Mouse (Mus musculus): ENCODE results near the gene Nebl. TPM values are rescaled to one million over a fixed set of nuclear protein-coding genes. Genes with fewer than 3 reads are reported as not detected.

The Nebl gene
- polyA plus RNA-seq, 1 experiment = 0.08 TPM

- Histone ChIP-seq H3K79me2 (ENCODE audit: control insufficient read depth, insufficient read depth) (no peaks in the 10 kb centered on the region), H3ac (ENCODE audit: control insufficient read depth, insufficient read length) (no peak overlapping the region), H3K4me3 (no peak overlapping the region), H3K36me3 (ENCODE audit: control insufficient read depth, insufficient read depth) (no peaks in the 10 kb centered on the region), H3K4me2 (ENCODE audit: low read depth) (no peak overlapping the region), H3K27me3 (ENCODE audit: control insufficient read depth, insufficient read depth, insufficient read length) (no peaks in the 10 kb centered on the region)
- TF ChIP-seq POLR2AphosphoS2 (IDR thresholded peaks at IDR 0.05; ENCODE audit: insufficient read length, low read depth) (no peak), REST (IDR thresholded peaks at IDR 0.05; ENCODE audit: insufficient read depth, insufficient read length) (no peak), MAX (IDR thresholded peaks at IDR 0.05; ENCODE audit: low read depth) (no peak), USF1 (IDR thresholded peaks at IDR 0.05; ENCODE audit: low read depth) (no peak), MYOG (IDR thresholded peaks at IDR 0.05; ENCODE audit: control insufficient read depth in 1 of 3, insufficient read depth in 1 of 3, insufficient read length in 2 of 3, low read depth in 2 of 3) (no peak), MYOD1 (IDR thresholded peaks at IDR 0.05; ENCODE audit: control insufficient read depth in 1 of 3, insufficient read length in 2 of 3, low read depth in 2 of 3) (no peak), SRF (IDR thresholded peaks at IDR 0.05; ENCODE audit: control insufficient read depth, insufficient read length, low read depth) (no peak), TCF12 (IDR thresholded peaks at IDR 0.05; ENCODE audit: insufficient read depth, poor library complexity, severe bottlenecking) (no peak), POLR2A (IDR thresholded peaks at IDR 0.05; ENCODE audit: insufficient read length, low read depth) (no peak), TCF3 (IDR thresholded peaks at IDR 0.05; ENCODE audit: insufficient read length, low read depth) (no peak), E2F4 (IDR thresholded peaks at IDR 0.05; ENCODE audit: insufficient read depth) (no peak), CEBPB (IDR thresholded peaks at IDR 0.05; ENCODE audit: insufficient read depth, poor library complexity, severe bottlenecking) (no peak)
Observed at GRCm38 (mm10) chr2:17714661-17715060, 16.6 kb downstream of the Nebl start.

GRCm38 (mm10) chr2:17714124-17714523 is 17.1 kb downstream of the Nebl start:
- H3K79me2 ChIP-seq (ENCODE audit: control insufficient read depth, insufficient read depth) = no peaks in the 10 kb centered on the region
- H3K4me2 ChIP-seq (ENCODE audit: low read depth) = no peak overlapping the region
- no peak overlapping the region for H3ac ChIP-seq (ENCODE audit: control insufficient read depth, insufficient read length)
- H3K27me3 ChIP-seq (ENCODE audit: control insufficient read depth, insufficient read depth, insufficient read length) = no peaks in the 10 kb centered on the region
- no peak overlapping the region for H3K4me3 ChIP-seq
- H3K36me3 ChIP-seq (ENCODE audit: control insufficient read depth, insufficient read depth) = no peaks in the 10 kb centered on the region
- TF ChIP-seq TCF3 (IDR thresholded peaks at IDR 0.05; ENCODE audit: insufficient read length, low read depth) (no peak), POLR2AphosphoS2 (IDR thresholded peaks at IDR 0.05; ENCODE audit: insufficient read length, low read depth) (no peak), MYOG (IDR thresholded peaks at IDR 0.05; ENCODE audit: control insufficient read depth in 1 of 3, insufficient read depth in 1 of 3, insufficient read length in 2 of 3, low read depth in 2 of 3) (no peak), E2F4 (IDR thresholded peaks at IDR 0.05; ENCODE audit: insufficient read depth) (no peak), USF1 (IDR thresholded peaks at IDR 0.05; ENCODE audit: low read depth) (no peak), CEBPB (IDR thresholded peaks at IDR 0.05; ENCODE audit: insufficient read depth, poor library complexity, severe bottlenecking) (no peak), MYOD1 (IDR thresholded peaks at IDR 0.05; ENCODE audit: control insufficient read depth in 1 of 3, insufficient read length in 2 of 3, low read depth in 2 of 3) (no peak), POLR2A (IDR thresholded peaks at IDR 0.05; ENCODE audit: insufficient read length, low read depth) (no peak), REST (IDR thresholded peaks at IDR 0.05; ENCODE audit: insufficient read depth, insufficient read length) (no peak), TCF12 (IDR thresholded peaks at IDR 0.05; ENCODE audit: insufficient read depth, poor library complexity, severe bottlenecking) (no peak), MAX (IDR thresholded peaks at IDR 0.05; ENCODE audit: low read depth) (no peak), SRF (IDR thresholded peaks at IDR 0.05; ENCODE audit: control insufficient read depth, insufficient read length, low read depth) (no peak)

- H3ac ChIP-seq (ENCODE audit: control insufficient read depth, insufficient read length) = no peak overlapping the region
- H3K4me3 ChIP-seq = no peak overlapping the region
- TF ChIP-seq MYOD1 (IDR thresholded peaks at IDR 0.05; ENCODE audit: control insufficient read depth in 1 of 3, insufficient read length in 2 of 3, low read depth in 2 of 3) (no peak), SRF (IDR thresholded peaks at IDR 0.05; ENCODE audit: control insufficient read depth, insufficient read length, low read depth) (no peak), POLR2AphosphoS2 (IDR thresholded peaks at IDR 0.05; ENCODE audit: insufficient read length, low read depth) (no peak), TCF3 (IDR thresholded peaks at IDR 0.05; ENCODE audit: insufficient read length, low read depth) (no peak), MYOG (IDR thresholded peaks at IDR 0.05; ENCODE audit: control insufficient read depth in 1 of 3, insufficient read depth in 1 of 3, insufficient read length in 2 of 3, low read depth in 2 of 3) (no peak), CEBPB (IDR thresholded peaks at IDR 0.05; ENCODE audit: insufficient read depth, poor library complexity, severe bottlenecking) (no peak), POLR2A (IDR thresholded peaks at IDR 0.05; ENCODE audit: insufficient read length, low read depth) (no peak), USF1 (IDR thresholded peaks at IDR 0.05; ENCODE audit: low read depth) (no peak)
Observed at GRCm38 (mm10) chr2:17711216-17711615, 20.0 kb downstream of the Nebl start.

GRCm38 (mm10) chr2:17710083-17710482 is 21.2 kb downstream of the Nebl start:
- no peak for TF ChIP-seq MAX (IDR thresholded peaks at IDR 0.05; ENCODE audit: low read depth)
- TF ChIP-seq MYOD1 (IDR thresholded peaks at IDR 0.05; ENCODE audit: control insufficient read depth in 1 of 3, insufficient read length in 2 of 3, low read depth in 2 of 3) = no peak
- TF ChIP-seq CEBPB (IDR thresholded peaks at IDR 0.05; ENCODE audit: insufficient read depth, poor library complexity, severe bottlenecking) = no peak
- no peak for TF ChIP-seq REST (IDR thresholded peaks at IDR 0.05; ENCODE audit: insufficient read depth, insufficient read length)
- TF ChIP-seq MYOG (IDR thresholded peaks at IDR 0.05; ENCODE audit: control insufficient read depth in 1 of 3, insufficient read depth in 1 of 3, insufficient read length in 2 of 3, low read depth in 2 of 3) = no peak
- TF ChIP-seq TCF3 (IDR thresholded peaks at IDR 0.05; ENCODE audit: insufficient read length, low read depth) = no peak
- H3K36me3 ChIP-seq (ENCODE audit: control insufficient read depth, insufficient read depth) = no peaks in the 10 kb centered on the region
- no peaks in the 10 kb centered on the region for H3K27me3 ChIP-seq (ENCODE audit: control insufficient read depth, insufficient read depth, insufficient read length)
- H3K79me2 ChIP-seq (ENCODE audit: control insufficient read depth, insufficient read depth) = no peaks in the 10 kb centered on the region
- no peak overlapping the region for H3ac ChIP-seq (ENCODE audit: control insufficient read depth, insufficient read length)
- no peak overlapping the region for H3K4me2 ChIP-seq (ENCODE audit: low read depth)
- no peak overlapping the region for H3K4me3 ChIP-seq

More at GRCm38 (mm10) chr2:17711216-17711615, 20.0 kb downstream of the Nebl start:
- no peak overlapping the region for H3K4me2 ChIP-seq (ENCODE audit: low read depth)
- H3K79me2 ChIP-seq (ENCODE audit: control insufficient read depth, insufficient read depth) = no peaks in the 10 kb centered on the region
- no peaks in the 10 kb centered on the region for H3K27me3 ChIP-seq (ENCODE audit: control insufficient read depth, insufficient read depth, insufficient read length)
- H3K36me3 ChIP-seq (ENCODE audit: control insufficient read depth, insufficient read depth) = no peaks in the 10 kb centered on the region

- no peaks in the 10 kb centered on the region for H3K27me3 ChIP-seq (ENCODE audit: control insufficient read depth, insufficient read depth, insufficient read length)
- H3K79me2 ChIP-seq (ENCODE audit: control insufficient read depth, insufficient read depth) = no peaks in the 10 kb centered on the region
- no peak overlapping the region for H3K4me3 ChIP-seq
- no peak overlapping the region for H3ac ChIP-seq (ENCODE audit: control insufficient read depth, insufficient read length)
- H3K36me3 ChIP-seq (ENCODE audit: control insufficient read depth, insufficient read depth) = no peaks in the 10 kb centered on the region
- peak overlapping the region; percentile 8 for H3K4me2 ChIP-seq (ENCODE audit: low read depth)
- TF ChIP-seq CEBPB (IDR thresholded peaks at IDR 0.05; ENCODE audit: insufficient read depth, poor library complexity, severe bottlenecking) (no peak), TCF3 (IDR thresholded peaks at IDR 0.05; ENCODE audit: insufficient read length, low read depth) (no peak)
Observed at GRCm38 (mm10) chr2:17705964-17706363, 25.3 kb downstream of the Nebl start.

Measured in myocyte (in vitro differentiated cells).